25 mouse cellular contexts compared by ENCODE assay signal in genomic region chr2:130129687-130130086, GRCm38 (mm10). TPM values are rescaled to one million over a fixed set of nuclear protein-coding genes. Genes with fewer than 3 reads are reported as not detected.
DNase-seq lines count a peak whose midpoint lies in the region; ATAC-seq and TF ChIP-seq lines count a peak whose summit lies in the region.
"Had no signal": no experiment of that assay in that cellular context is flagged by ENCODE, and none has a peak within 500 bp of the region (broad histone marks: within the 10 kb centered on the region; RNA-seq: fewer than 3 reads in every experiment).

No protein-coding gene starts in this region.

- no peaks in the 10 kb centered on the region for H3K27me3 ChIP-seq in liver, adult 2 months (ENCODE audit: control insufficient read depth, insufficient read depth, low read length)
- no peaks in the 10 kb centered on the region for H3K27me3 ChIP-seq in liver, embryonic 12.5 days (replicated peaks)
- H3K27me3 ChIP-seq in forebrain, embryonic 11.5 days (ENCODE audit: control insufficient read depth, insufficient read depth, low read length): no peaks in the 10 kb centered on the region
- no peaks in the 10 kb centered on the region for H3K27me3 ChIP-seq in midbrain, embryonic 14.5 days (ENCODE audit: control insufficient read depth, insufficient read depth, low read length)
- H3K27me3 ChIP-seq: embryonic facial prominence, embryonic 15.5 days; heart, embryonic 15.5 days; hindbrain, embryonic 15.5 days had no signal

- no peak overlapping the region for H3K4me3 ChIP-seq in liver, adult 2 months (ENCODE audit: insufficient read depth, low read depth, low read length)
- H3K4me3 ChIP-seq in liver, embryonic 12.5 days: no peak overlapping the region
- H3K4me3 ChIP-seq in forebrain, embryonic 11.5 days (ENCODE audit: low read depth, low read length): no peak overlapping the region
- no peak overlapping the region for H3K4me3 ChIP-seq in midbrain, embryonic 14.5 days (replicated peaks; ENCODE audit: low read depth, low read length)
- H3K4me3 ChIP-seq: embryonic facial prominence, embryonic 15.5 days; forebrain, embryonic 12.5 days; heart, adult 2 months; heart, embryonic 15.5 days; hindbrain, embryonic 15.5 days had no signal

- TF ChIP-seq POLR2A in liver, adult 2 months (IDR thresholded peaks at IDR 0.05; ENCODE audit: extremely low read depth, insufficient read depth, low read length): no peak

- H3K36me3 ChIP-seq in liver, adult 2 months (ENCODE audit: control insufficient read depth, insufficient read depth, low read length): no peaks in the 10 kb centered on the region
- H3K36me3 ChIP-seq in liver, embryonic 12.5 days: no peaks in the 10 kb centered on the region
- no peaks in the 10 kb centered on the region for H3K36me3 ChIP-seq in forebrain, embryonic 11.5 days (ENCODE audit: control insufficient read depth, insufficient read depth, low read length)
- H3K36me3 ChIP-seq in midbrain, embryonic 14.5 days (ENCODE audit: control insufficient read depth, insufficient read depth, low read length): no peaks in the 10 kb centered on the region
- H3K36me3 ChIP-seq: embryonic facial prominence, embryonic 15.5 days; forebrain, embryonic 12.5 days; heart, embryonic 15.5 days; hindbrain, embryonic 15.5 days had no signal

- no peaks in the 10 kb centered on the region for H3K79me2 ChIP-seq in liver, adult 2 months (ENCODE audit: control insufficient read depth, insufficient read depth, low read length)

- H3K27ac ChIP-seq in liver, adult 2 months (replicated peaks; ENCODE audit: insufficient read depth, low read depth, low read length): no peak overlapping the region
- H3K27ac ChIP-seq in liver, embryonic 12.5 days: no peak overlapping the region
- H3K27ac ChIP-seq in forebrain, embryonic 11.5 days (ENCODE audit: low read depth, low read length): no peak overlapping the region
- H3K27ac ChIP-seq in midbrain, embryonic 14.5 days (replicated peaks; ENCODE audit: low read depth, low read length): no peak overlapping the region
- H3K27ac ChIP-seq: embryonic facial prominence, embryonic 15.5 days; forebrain, embryonic 12.5 days; heart, adult 2 months; heart, embryonic 15.5 days; hindbrain, embryonic 15.5 days had no signal

- 60% methylated on average over 1 of the region's 1 CpGs for WGBS in liver, adult 2 months
- WGBS in liver, embryonic 12.5 days (ENCODE audit: insufficient replicate concordance): 13% methylated on average over 1 of the region's 1 CpGs
- 77% methylated on average over 1 of the region's 1 CpGs for WGBS in forebrain, embryonic 11.5 days
- WGBS in midbrain, embryonic 14.5 days: 70% methylated on average over 1 of the region's 1 CpGs

- no peak for ATAC-seq in liver, embryonic 12.5 days
- peak; percentile 83 for ATAC-seq in common myeloid progenitor, adult 5-6 weeks (replicated peaks; ENCODE audit: low read depth, poor library complexity, severe bottlenecking)
- ATAC-seq in megakaryocyte, adult 5-6 weeks (ENCODE audit: poor library complexity, severe bottlenecking): peak; percentile 90
- no peak for ATAC-seq in forebrain, embryonic 11.5 days (replicated peaks; ENCODE audit: low FRiP score)
- no peak for ATAC-seq in midbrain, embryonic 14.5 days (ENCODE audit: low FRiP score, low TSS enrichment)
- ATAC-seq: forebrain, embryonic 16.5 days; inflammation-experienced regulatory T-cells, adult 6 months had no signal

- H3K4me2 ChIP-seq in liver, embryonic 12.5 days: no peak overlapping the region
- no peak overlapping the region for H3K4me2 ChIP-seq in forebrain, embryonic 11.5 days (ENCODE audit: low read depth, low read length, severe bottlenecking)
- H3K4me2 ChIP-seq in midbrain, embryonic 14.5 days (ENCODE audit: low read length): no peak overlapping the region
- H3K4me2 ChIP-seq: embryonic facial prominence, embryonic 15.5 days; forebrain, embryonic 12.5 days; heart, embryonic 11.5 days; heart, embryonic 15.5 days; hindbrain, embryonic 15.5 days had no signal

- peak; percentile 28 for DNase-seq in liver, adult 2 months (ENCODE audit: extremely low read depth, low read depth, low spot score)
- DNase-seq in adrenal gland, postnatal 10 days: no peak
- DNase-seq in forebrain, embryonic 11.5 days (ENCODE audit: low spot score): no peak
- no peak for DNase-seq in midbrain, embryonic 14.5 days
- DNase-seq: adrenal gland, postnatal 14 days; cerebellum, adult 18-20 months; cerebellum, adult 9-11 months; cerebellum, postnatal 36 days; gastrocnemius, postnatal 10 days; heart, adult 2 months; heart, postnatal 14 days had no signal

- H3K4me1 ChIP-seq in liver, adult 2 months (ENCODE audit: control insufficient read depth, insufficient read depth, low read length): no peaks in the 10 kb centered on the region
- H3K4me1 ChIP-seq in liver, embryonic 12.5 days: no peaks in the 10 kb centered on the region
- no peaks in the 10 kb centered on the region; the same call in 1 of the 2 replicates for H3K4me1 ChIP-seq in forebrain, embryonic 11.5 days (replicated peaks; ENCODE audit: control insufficient read depth, insufficient read depth, low read length)
- peaks cover 10% of the 10 kb centered on the region for H3K4me1 ChIP-seq in midbrain, embryonic 14.5 days (ENCODE audit: control insufficient read depth, insufficient read depth, low read length)
- H3K4me1 ChIP-seq: embryonic facial prominence, embryonic 15.5 days; heart, embryonic 15.5 days had no signal

- no peak for TF ChIP-seq CTCF in liver, adult 2 months (IDR thresholded peaks at IDR 0.05; ENCODE audit: low read depth, low read length)

- H3K9me3 ChIP-seq in liver, embryonic 12.5 days (replicated peaks): no peaks in the 10 kb centered on the region
- no peaks in the 10 kb centered on the region for H3K9me3 ChIP-seq in forebrain, embryonic 11.5 days (ENCODE audit: control insufficient read depth, low read length)
- H3K9me3 ChIP-seq in midbrain, embryonic 14.5 days (ENCODE audit: control insufficient read depth, low read length): no peaks in the 10 kb centered on the region
- H3K9me3 ChIP-seq: embryonic facial prominence, embryonic 15.5 days; forebrain, embryonic 12.5 days; heart, embryonic 15.5 days; hindbrain, embryonic 15.5 days had no signal

- H3K9ac ChIP-seq in liver, adult 2 months (ENCODE audit: low read depth, low read length): no peak overlapping the region
- no peak overlapping the region for H3K9ac ChIP-seq in liver, embryonic 12.5 days
- H3K9ac ChIP-seq in forebrain, embryonic 11.5 days (ENCODE audit: low read length): no peak overlapping the region
- no peak overlapping the region for H3K9ac ChIP-seq in midbrain, embryonic 14.5 days (replicated peaks; ENCODE audit: low read length)
- H3K9ac ChIP-seq: embryonic facial prominence, embryonic 15.5 days; forebrain, embryonic 12.5 days; heart, embryonic 15.5 days; hindbrain, embryonic 15.5 days had no signal

RNA-seq across cellular contexts. Expression of gene Tgm6, which starts 17.5 kb away (rescaled TPM):
- total RNA-seq in liver, adult 2 months (2014; rRNA removed): not detected in 2 replicates
- polyA plus RNA-seq in liver, adult 2 months (2012; rRNA removed): not detected in 2 replicates
- polyA plus RNA-seq in liver, embryonic 12.5 days (2016; fragmentation: Nextera tagmentation; extraction: Ambion mirVana): not detected in 2 replicates
- total RNA-seq in common myeloid progenitor, adult 5-6 weeks (2017): not detected in 2 replicates
- not detected in 2 replicates for total RNA-seq in megakaryocyte, adult 5-6 weeks (2015)
- not detected in 2 replicates for total RNA-seq in megakaryocyte, adult 5-6 weeks (2017)
- not detected for total RNA-seq in adrenal gland, postnatal 10 days (2021)
- polyA plus RNA-seq in forebrain, embryonic 11.5 days (2014; fragmentation: Nextera tagmentation; extraction: Ambion mirVana): not detected in 2 replicates
- polyA plus RNA-seq in midbrain, embryonic 14.5 days (2014; fragmentation: Nextera tagmentation; extraction: Ambion mirVana): 0.30 and 0.57 TPM in 2 replicates
- total RNA-seq: adrenal gland, postnatal 14 days; ES-E14; gastrocnemius, postnatal 10 days; gastrocnemius, postnatal 4 days; heart, adult 2 months; heart, postnatal 14 days had no signal
- polyA plus RNA-seq: embryonic facial prominence, embryonic 11.5 days; heart, adult 2 months; heart, embryonic 11.5 days; heart, embryonic 15.5 days; hindbrain, embryonic 11.5 days; hindbrain, embryonic 15.5 days; inflammation-experienced regulatory T-cells, adult 6 months had no signal

RNA-seq across cellular contexts. Expression of gene Snrpb, which starts 49.5 kb away (rescaled TPM):
- total RNA-seq in liver, adult 2 months (2014; rRNA removed): 53.6 and 72.0 TPM in 2 replicates
- polyA plus RNA-seq in liver, adult 2 months (2012; rRNA removed): 143 and 209 TPM in 2 replicates
- polyA plus RNA-seq in liver, embryonic 12.5 days (2016; fragmentation: Nextera tagmentation; extraction: Ambion mirVana): 436 and 453 TPM in 2 replicates
- total RNA-seq in common myeloid progenitor, adult 5-6 weeks (2017): 206 and 212 TPM in 2 replicates
- total RNA-seq in megakaryocyte, adult 5-6 weeks (2015): 226 and 247 TPM in 2 replicates
- 154 and 191 TPM in 2 replicates for total RNA-seq in megakaryocyte, adult 5-6 weeks (2017)
- 100 to 1,000 TPM; 194 to 204 TPM for total RNA-seq in adrenal gland, postnatal 10 days (2021)
- polyA plus RNA-seq in forebrain, embryonic 11.5 days (2014; fragmentation: Nextera tagmentation; extraction: Ambion mirVana): 733 and 765 TPM in 2 replicates
- polyA plus RNA-seq in midbrain, embryonic 14.5 days (2014; fragmentation: Nextera tagmentation; extraction: Ambion mirVana): 349 and 358 TPM in 2 replicates

Comparison
In these comparisons a context has a peak if more than half of its experiments do, and no peak if none do; other contexts are left out.
1. ATAC-seq: peak in common myeloid progenitor, adult 5-6 weeks (single experiment) and megakaryocyte, adult 5-6 weeks (single experiment); none in liver, embryonic 12.5 days (single experiment), forebrain, embryonic 11.5 days (single experiment) and midbrain, embryonic 14.5 days (single experiment).